Mouse (Mus musculus) CH12.LX (cell line): ENCODE results near the gene 2700081O15Rik. TPM values are rescaled to one million over a fixed set of nuclear protein-coding genes. Genes with fewer than 3 reads are reported as not detected.

Source experiments
- DNase-seq: peaks from one replicate; pipeline ENCODE4 v3.0.0-alpha.2; 2013; ENCODE audit errors: extremely low read depth
- H3K27ac ChIP-seq: 2 replicates; pipeline ENCODE4 v1.5.1; 2012; ENCODE audit warnings: low read depth, mild to moderate bottlenecking, control low read depth, moderate library complexity; ENCODE audit not compliant: insufficient read depth
- H3K27me3 ChIP-seq: replicated peaks from 2 replicates; pipeline ENCODE3; 2012; ENCODE audit warnings: inconsistent platforms
- H3K36me3 ChIP-seq, 2 experiments: replicated peaks in 1 of 2; 2 replicates each; pipeline versions ENCODE3 to v1.6.1; 2012; ENCODE audit warnings: inconsistent platforms in 1 of 2, low read length in 1 of 2, mild to moderate bottlenecking in 1 of 2, mixed read lengths in 1 of 2, moderate library complexity in 1 of 2; ENCODE audit not compliant: control insufficient read depth in 1 of 2, insufficient read depth in 1 of 2
- H3K4me1 ChIP-seq, 2 experiments: 2 replicates each; pipeline ENCODE4 v1.6.1; 2012; ENCODE audit warnings: inconsistent platforms in 1 of 2, moderate library complexity in 1 of 2; ENCODE audit not compliant: insufficient read depth in 2 of 2, control insufficient read depth in 1 of 2
- H3K4me2 ChIP-seq: 2 replicates; pipeline ENCODE4 v1.6.1; 2012; ENCODE audit warnings: low read depth, mild to moderate bottlenecking, control low read depth; ENCODE audit not compliant: poor library complexity, insufficient read depth, severe bottlenecking
- H3K4me3 ChIP-seq, 3 experiments: fragments of 150-350 bp in 1 of 3; sonication (generic) in 1 of 3; replicated peaks in 1 of 3; 2 replicates each; pipeline versions ENCODE3 to v1.5.1; 2011 to 2012; ENCODE audit warnings: low read depth in 2 of 3, low read length in 2 of 3, mild to moderate bottlenecking in 2 of 3, moderate library complexity in 2 of 3, control low read depth in 1 of 3, improper control_type of control experiment in 1 of 3, inconsistent platforms in 1 of 3, mixed read lengths in 1 of 3; ENCODE audit not compliant: poor library complexity in 1 of 3
- H3K79me2 ChIP-seq: replicated peaks from 2 replicates; pipeline ENCODE4 v1.6.1; 2012; ENCODE audit warnings: mild to moderate bottlenecking, moderate library complexity; ENCODE audit not compliant: control insufficient read depth, poor library complexity, insufficient read depth, severe bottlenecking; ENCODE audit errors: extremely low read depth
- H3K9ac ChIP-seq: 2 replicates; pipeline ENCODE4 v1.6.1; 2012; ENCODE audit warnings: low read depth, mild to moderate bottlenecking, control low read depth, moderate library complexity; ENCODE audit not compliant: insufficient read depth
- H3K9me3 ChIP-seq: replicated peaks from 2 replicates; pipeline ENCODE3; 2012; ENCODE audit warnings: low read length, inconsistent platforms, mixed read lengths
- EP300 ChIP-seq: IDR thresholded peaks from 2 replicates; pipeline ENCODE4 v1.6.1; 2011; ENCODE audit warnings: low read length, improper control_type of control experiment
- GABPA ChIP-seq: IDR thresholded peaks from 2 replicates; pipeline ENCODE4 v1.6.1; 2012; ENCODE audit warnings: low read depth, low read length, improper control_type of control experiment, inconsistent platforms; ENCODE audit not compliant: insufficient replicate concordance
- HCFC1 ChIP-seq: IDR thresholded peaks from 2 replicates; pipeline ENCODE4 v1.6.1; 2012; ENCODE audit warnings: low read depth, mild to moderate bottlenecking, inconsistent platforms, low read length, improper control_type of control experiment
- JUND ChIP-seq: conservative IDR thresholded peaks from 2 replicates; pipeline ENCODE4 v1.6.1; 2011; ENCODE audit warnings: low read depth, low read length, improper control_type of control experiment
- KAT2A ChIP-seq: IDR thresholded peaks from 2 replicates; pipeline ENCODE4 v1.6.1; 2012; ENCODE audit warnings: low read length, improper control_type of control experiment, inconsistent platforms; ENCODE audit not compliant: insufficient replicate concordance
- MAFK ChIP-seq: IDR thresholded peaks from 2 replicates; pipeline ENCODE4 v1.6.1; 2011; ENCODE audit warnings: low read length, improper control_type of control experiment; ENCODE audit not compliant: insufficient replicate concordance
- MAX ChIP-seq: IDR thresholded peaks from 2 replicates; pipeline ENCODE4 v1.6.1; 2011; ENCODE audit warnings: low read length, improper control_type of control experiment
- MXI1 ChIP-seq: IDR thresholded peaks from 2 replicates; pipeline ENCODE4 v1.6.1; 2011; ENCODE audit warnings: mild to moderate bottlenecking, low read depth, low read length, improper control_type of control experiment
- PAX5 ChIP-seq: IDR thresholded peaks from 2 replicates; pipeline ENCODE4 v1.6.1; 2012; ENCODE audit warnings: low read length, inconsistent platforms, mixed read lengths
- POLR2AphosphoS2 ChIP-seq: IDR thresholded peaks from 2 replicates; pipeline ENCODE4 v1.6.1; 2011; ENCODE audit warnings: low read depth, low read length, improper control_type of control experiment
- RAD21 ChIP-seq: IDR thresholded peaks from 2 replicates; pipeline ENCODE4 v1.6.1; 2011; ENCODE audit warnings: low read depth, mild to moderate bottlenecking, low read length, improper control_type of control experiment, moderate library complexity
- SIN3A ChIP-seq: IDR thresholded peaks from 2 replicates; pipeline ENCODE4 v1.6.1; 2012; ENCODE audit warnings: low read length, improper control_type of control experiment, inconsistent platforms
- UBTF ChIP-seq: IDR thresholded peaks from 2 replicates; pipeline ENCODE4 v1.6.1; 2012; ENCODE audit warnings: low read depth, mild to moderate bottlenecking, inconsistent platforms, low read length, improper control_type of control experiment, moderate library complexity
- ZC3H11A ChIP-seq: IDR thresholded peaks from 2 replicates; pipeline ENCODE4 v1.6.1; 2012; ENCODE audit warnings: low read depth, mild to moderate bottlenecking, inconsistent platforms, low read length, improper control_type of control experiment
- ZKSCAN1 ChIP-seq: IDR thresholded peaks from 2 replicates; pipeline ENCODE4 v1.6.1; 2012; ENCODE audit warnings: low read depth, inconsistent platforms, low read length, improper control_type of control experiment, borderline replicate concordance
- ZNF384 ChIP-seq: IDR thresholded peaks from 2 replicates; pipeline ENCODE4 v1.6.1; 2012; ENCODE audit warnings: low read depth, low read length, improper control_type of control experiment, inconsistent platforms
- dilution Hi-C: fragments of 300-500 bp; cut with MboI; formaldehyde crosslinking; loops from 2 replicates; pipeline ENCODE4 v1.14.3; 2020; ENCODE audit warnings: low sequenced_read_pairs; ENCODE audit not compliant: extremely low pct_unique_long_range_greater_than_20kb, extremely low pct_ligation_motif_present
- in situ Hi-C: fragments of 300-500 bp; cut with MboI; formaldehyde crosslinking; loops from 3 replicates; pipeline ENCODE4 v1.14.3; 2019; ENCODE audit warnings: low sequenced_read_pairs, low pct_ligation_motif_present, low pct_unique_long_range_greater_than_20kb, mixed read lengths
- polyA plus RNA-seq: library from polyadenylated mRNA; unstranded; fragments of >175 nt; gene quantifications from 2 replicates; pipeline ENCODE4 v1.2.1, GENCODE M21; 2012; ENCODE audit warnings: low read depth; ENCODE audit not compliant: insufficient read length
- total RNA-seq, 2 experiments: library from RNA; depleted of rRNA; stranded (reverse); fragments of 300-350 nt in 1 of 2; fragments of >200 nt in 1 of 2; gene quantifications; 2 replicates each; pipeline ENCODE4 v1.2.3; 2012 to 2014

2700081O15Rik gene
- total and polyA plus RNA-seq, 3 experiments, result 7.2 to 12.3 (median 9.8) TPM

GRCm38 (mm10) chr19:7404623-7405229 is 12.7 kb upstream of the 2700081O15Rik start:
- DNase-seq, result no peak
- no peaks in the 10 kb centered on the region for H3K36me3 ChIP-seq
- no peak overlapping the region for H3K4me3 ChIP-seq
- no peak overlapping the region for H3K27ac ChIP-seq
- dilution Hi-C loops, result no loop called here
- no peak for TF ChIP-seq SIN3A
- TF ChIP-seq, all 38 proteins: peak for 0
- no peaks in the 10 kb centered on the region for H3K79me2 ChIP-seq
- in situ Hi-C loops, result loop anchor here (25.0 kb wide), 1 partner anchor 342 kb away; the partner anchor contains the start of gene Macrod1
- H3K4me2 ChIP-seq, result no peak overlapping the region
- no peak overlapping the region for H3K9ac ChIP-seq
- H3K27me3 ChIP-seq, result peaks cover 6% of the 10 kb centered on the region
- no peaks in the 10 kb centered on the region for H3K4me1 ChIP-seq
- H3K9me3 ChIP-seq, result peaks cover 2% of the 10 kb centered on the region

GRCm38 (mm10) chr19:7412361-7412760 is 5.1 kb upstream of the 2700081O15Rik start:
- no peaks in the 10 kb centered on the region for H3K36me3 ChIP-seq
- no peak overlapping the region for H3K9ac ChIP-seq
- dilution Hi-C loops, result no loop called here
- H3K4me2 ChIP-seq, result no peak overlapping the region
- TF ChIP-seq GABPA, result no peak
- no peak for TF ChIP-seq ZKSCAN1
- TF ChIP-seq UBTF, result no peak
- TF ChIP-seq MAX, result no peak
- TF ChIP-seq ZNF384, result no peak
- TF ChIP-seq POLR2AphosphoS2, result no peak
- TF ChIP-seq JUND, result no peak
- no peak for TF ChIP-seq RAD21
- TF ChIP-seq HCFC1, result no peak
- no peak for TF ChIP-seq MAFK
- no peak for TF ChIP-seq MXI1
- TF ChIP-seq KAT2A, result no peak
- no peak for TF ChIP-seq EP300
- TF ChIP-seq PAX5, result no peak
- TF ChIP-seq ZC3H11A, result no peak
- TF ChIP-seq, all 38 proteins: peak for 0
- no peak overlapping the region for H3K27ac ChIP-seq
- H3K4me3 ChIP-seq, result no peak overlapping the region
- in situ Hi-C loops, result loop anchor here (10.0 to 25.0 kb wide), 2 partner anchors 168 to 350 kb away; partner anchors contain the start of genes Macrod1 and Naa40
- peaks cover 7% of the 10 kb centered on the region for H3K9me3 ChIP-seq
- H3K4me1 ChIP-seq, result 0 out of 4 replicates have a peak, but pooled peaks cover 0 to 8% of the 10 kb centered on the region in 2 experiments
- DNase-seq, result no peak
- peaks cover 23% of the 10 kb centered on the region for H3K27me3 ChIP-seq
- no peaks in the 10 kb centered on the region for H3K79me2 ChIP-seq
